Mouse (Mus musculus) layer of hippocampus, adult 9-11 months (tissue): ENCODE measurements around the gene Rasgrf1.

Source experiments
- DNase-seq: peaks from one replicate; pipeline ENCODE4 v3.0.0; 2022

Rasgrf1 gene

GRCm38 (mm10) chr9:89907941-89908340 is 1.8 kb upstream of the Rasgrf1 start:
- DNase-seq: no peak

- peak; percentile 83 for DNase-seq
Observed at GRCm38 (mm10) chr9:89908601-89909000, 1.1 kb upstream of the Rasgrf1 start.

GRCm38 (mm10) chr9:89910011-89910400 is 298 bp downstream of the Rasgrf1 start:
- no peak for DNase-seq

GRCm38 (mm10) chr9:89910741-89911444 is 1.2 kb downstream of the Rasgrf1 start:
- DNase-seq: peak; percentile 56

- no peak for DNase-seq
Observed at GRCm38 (mm10) chr9:89911891-89912549, 2.3 kb downstream of the Rasgrf1 start.

- DNase-seq: no peak
Observed at GRCm38 (mm10) chr9:89913135-89913534, 3.4 kb downstream of the Rasgrf1 start.

GRCm38 (mm10) chr9:89916471-89916870 is 6.8 kb downstream of the Rasgrf1 start:
- DNase-seq: no peak

- peak; percentile 1 for DNase-seq
Observed at GRCm38 (mm10) chr9:89917431-89917830, 7.7 kb downstream of the Rasgrf1 start.

GRCm38 (mm10) chr9:89918832-89919231 is 9.1 kb downstream of the Rasgrf1 start:
- peak; percentile 75 for DNase-seq

- DNase-seq: peak; percentile 1
Observed at GRCm38 (mm10) chr9:89921121-89921520, 11.4 kb downstream of the Rasgrf1 start.

- DNase-seq: peak; percentile 0
Observed at GRCm38 (mm10) chr9:89922666-89923065, 13.0 kb downstream of the Rasgrf1 start.

- no peak for DNase-seq
Observed at GRCm38 (mm10) chr9:89924836-89925235, 15.1 kb downstream of the Rasgrf1 start.

- no peak for DNase-seq
Observed at GRCm38 (mm10) chr9:89928497-89928896, 18.8 kb downstream of the Rasgrf1 start.

- DNase-seq: peak; percentile 5
Observed at GRCm38 (mm10) chr9:89940428-89940827, 30.7 kb downstream of the Rasgrf1 start.

GRCm38 (mm10) chr9:89946830-89947229 is 37.1 kb downstream of the Rasgrf1 start:
- peak; percentile 1 for DNase-seq

GRCm38 (mm10) chr9:89948602-89949001 is 38.9 kb downstream of the Rasgrf1 start:
- DNase-seq: no peak

- DNase-seq: peak; percentile 0
Observed at GRCm38 (mm10) chr9:89953596-89954215, 44.0 kb downstream of the Rasgrf1 start.

GRCm38 (mm10) chr9:89954860-89955479 is 45.3 kb downstream of the Rasgrf1 start:
- DNase-seq: no peak

GRCm38 (mm10) chr9:89958959-89959358 is 49.3 kb downstream of the Rasgrf1 start:
- no peak for DNase-seq

- DNase-seq: no peak
Observed at GRCm38 (mm10) chr9:89964091-89964490, 54.4 kb downstream of the Rasgrf1 start.

- DNase-seq: no peak
Observed at GRCm38 (mm10) chr9:89967716-89968115, 58.0 kb downstream of the Rasgrf1 start.

GRCm38 (mm10) chr9:89968836-89969450 is 59.2 kb downstream of the Rasgrf1 start:
- DNase-seq: no peak

- DNase-seq: no peak
Observed at GRCm38 (mm10) chr9:89970271-89970670, 60.6 kb downstream of the Rasgrf1 start.
